Mouse (Mus musculus) right cerebral cortex, adult 2 months (tissue): Measurements from ENCODE around the gene Col4a6.

Experiments
- DNase-seq, 2 experiments: peaks; one replicate each; pipeline ENCODE4 v3.0.0; 2021 to 2022; ENCODE audit warnings: low spot score in 2 of 2

Col4a6 gene

DNA sequence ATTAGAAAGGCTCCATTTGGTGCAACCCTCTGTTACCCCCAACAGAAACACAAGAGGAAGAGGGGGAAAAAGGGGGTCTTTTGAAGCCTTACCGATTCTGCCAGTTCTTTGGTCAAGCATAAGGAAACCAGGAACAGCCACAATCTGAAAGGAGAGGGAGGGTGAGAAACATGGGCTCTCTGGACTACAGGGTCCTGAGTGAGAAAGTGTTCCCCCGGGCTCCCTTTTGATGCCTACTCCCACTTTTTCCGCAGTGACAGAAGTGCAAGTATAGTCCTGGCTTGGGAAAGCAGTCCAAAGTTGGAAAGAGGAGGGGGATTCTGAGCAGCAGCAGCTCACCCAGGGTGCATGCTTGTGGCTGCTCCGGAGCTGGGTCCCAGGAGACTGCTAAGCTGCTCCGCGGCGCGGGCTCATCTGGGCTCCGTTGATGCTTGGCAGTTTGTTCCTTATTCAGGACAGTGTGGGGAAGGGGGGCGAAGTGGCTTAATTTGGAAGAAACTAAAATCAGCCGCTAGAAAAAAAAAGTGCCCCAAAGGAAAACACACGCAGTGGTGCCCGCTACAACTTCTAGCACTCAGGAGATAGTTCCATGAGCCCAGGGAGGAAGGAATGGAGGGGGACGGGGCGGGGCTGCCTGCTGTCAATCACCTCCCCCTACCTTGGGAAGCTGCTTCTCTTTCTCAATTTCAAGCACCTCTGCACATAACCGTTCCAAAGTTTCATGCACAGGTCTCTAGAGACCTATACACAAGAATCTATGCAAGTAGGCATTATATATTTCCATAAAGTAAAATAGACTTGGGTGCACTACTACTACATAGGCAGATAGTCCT, at the start of gene Col4a6:
Gene Col4a6, minus strand, starts transcription at position 607 of the 833 bp plus-strand sequence.
- no peak for DNase-seq

GRCm38 (mm10) chrX:141503125-141503524, 29.2 kb upstream of the Col4a6 start:
- no peak for DNase-seq

DNA sequence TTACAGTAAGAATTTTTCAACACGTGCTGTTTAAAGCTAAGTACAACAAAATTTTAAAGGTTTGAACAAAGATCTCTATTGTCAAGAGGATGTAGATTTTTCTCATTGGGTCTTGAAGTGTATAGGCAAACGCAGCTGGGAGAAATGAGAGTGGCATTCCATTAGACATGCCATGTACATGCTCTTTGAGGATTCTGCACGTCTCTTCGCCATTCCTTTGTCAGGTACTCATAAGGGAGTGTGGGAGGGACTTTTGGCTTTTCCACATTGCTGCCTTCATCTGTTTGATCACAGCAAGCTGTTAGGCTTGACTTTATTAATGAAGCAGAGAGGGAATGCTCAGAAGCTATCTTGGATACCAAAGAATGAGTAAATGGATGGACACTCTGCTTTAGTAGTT, 20.7 kb upstream of the Col4a6 start:
- no peak for DNase-seq

- DNase-seq = peak; percentile 0 to 2
Measured at GRCm38 (mm10) chrX:141475566-141476327, 1.9 kb upstream of the Col4a6 start.

DNA sequence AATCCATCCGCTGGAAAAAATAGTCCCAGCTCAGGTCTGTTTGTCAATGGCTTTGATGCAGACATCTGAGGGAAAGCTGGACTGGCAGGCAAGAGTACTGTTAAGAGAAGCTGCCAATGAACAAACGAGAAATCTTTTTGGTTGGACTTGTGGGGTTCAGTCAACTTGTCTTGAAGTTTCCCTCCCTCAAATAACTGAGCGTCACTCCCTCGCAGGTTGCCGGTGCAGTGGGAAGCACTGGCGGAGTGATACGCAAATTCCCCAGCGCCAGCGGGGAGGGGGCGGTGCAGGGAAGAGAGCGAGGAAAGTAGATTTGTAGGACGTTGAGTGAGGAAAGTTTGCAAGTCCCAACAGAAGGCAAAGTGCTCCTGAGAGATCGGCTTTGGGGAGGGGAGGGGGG, 1.2 kb upstream of the Col4a6 start, which contains the start of gene Col4a5:
Gene Col4a5, plus strand, starts transcription at position 276 of the 400 bp plus-strand sequence.
- peak; percentile 6 to 14 for DNase-seq

DNA sequence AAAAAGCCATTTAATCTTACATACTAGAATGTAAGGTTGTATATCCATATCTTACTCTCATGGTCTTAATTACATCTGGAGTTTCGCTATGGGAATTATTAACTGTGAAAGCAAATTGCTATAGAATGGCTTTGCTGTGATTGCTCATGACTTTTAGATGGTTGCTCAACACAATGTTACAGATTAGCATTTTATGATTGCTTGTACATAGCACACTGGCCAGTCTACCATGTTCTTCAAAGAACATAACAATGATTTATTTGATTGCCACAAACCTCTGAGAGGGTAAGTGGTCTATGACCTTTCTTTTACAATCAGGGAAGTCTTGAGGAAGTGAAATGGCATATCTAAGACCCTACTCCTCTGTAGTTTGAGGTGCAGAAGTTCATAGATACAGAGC, 25.9 kb downstream of the Col4a6 start:
- DNase-seq = no peak

GRCm38 (mm10) chrX:141439423-141439822, 34.5 kb downstream of the Col4a6 start:
- no peak for DNase-seq

DNA sequence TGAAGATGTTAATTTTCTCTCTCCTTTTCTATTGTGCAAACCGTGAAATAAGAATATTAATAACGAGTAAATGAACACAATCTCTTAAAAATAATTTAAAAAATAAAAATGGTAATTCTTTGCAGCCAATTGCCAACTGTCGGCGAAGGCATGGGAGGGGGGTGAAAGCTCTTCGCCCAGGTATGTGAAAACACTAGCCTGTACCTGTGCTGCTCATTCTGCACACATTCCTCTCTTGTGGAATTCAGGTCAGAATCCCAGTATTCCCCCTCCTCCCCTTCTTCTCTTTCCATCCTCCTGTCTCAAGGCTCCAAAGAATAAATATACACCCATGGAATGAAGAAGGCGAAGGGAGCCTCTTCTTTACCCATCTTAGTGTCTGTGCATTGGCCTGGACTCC, 37.1 kb downstream of the Col4a6 start:
- no peak for DNase-seq

DNA sequence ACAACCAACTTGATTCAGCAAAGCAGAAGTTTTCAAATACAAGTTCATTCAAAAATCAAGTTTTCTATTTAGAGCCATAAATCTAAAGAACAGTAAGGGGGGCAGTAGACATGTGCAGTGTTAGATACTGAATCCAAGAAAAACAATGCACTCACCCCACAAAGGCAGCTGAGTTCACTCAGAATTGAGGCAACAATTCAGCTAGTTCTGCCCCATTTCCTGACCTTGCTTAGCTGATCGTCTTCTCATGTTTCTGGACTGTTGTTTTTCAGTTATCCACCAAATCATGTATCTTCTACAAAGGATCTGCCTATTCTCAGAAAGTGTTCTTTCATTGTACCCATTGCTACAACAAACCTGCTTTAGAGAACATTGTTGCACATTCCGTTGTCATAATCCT, 58.6 kb downstream of the Col4a6 start:
- no peak for DNase-seq

DNA sequence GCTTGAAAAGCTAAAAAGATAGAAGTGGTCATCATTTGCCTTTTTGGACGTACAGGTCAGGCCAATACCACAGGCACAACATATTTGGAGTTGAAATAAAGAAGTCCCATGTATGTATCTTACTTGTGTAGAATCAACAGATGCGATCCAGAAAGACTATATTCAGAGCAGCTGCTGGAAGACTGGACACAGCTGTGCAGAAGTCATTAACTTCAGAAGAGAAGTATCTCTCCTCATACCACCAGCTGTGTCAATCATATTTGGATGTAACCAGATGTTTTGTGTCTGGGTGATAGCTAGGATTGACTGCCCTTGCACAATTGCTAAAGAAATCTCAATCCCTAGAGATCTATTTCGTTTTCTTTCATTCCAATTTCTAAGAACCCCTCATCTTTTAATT, 77.6 kb downstream of the Col4a6 start:
- no peak for DNase-seq

DNA sequence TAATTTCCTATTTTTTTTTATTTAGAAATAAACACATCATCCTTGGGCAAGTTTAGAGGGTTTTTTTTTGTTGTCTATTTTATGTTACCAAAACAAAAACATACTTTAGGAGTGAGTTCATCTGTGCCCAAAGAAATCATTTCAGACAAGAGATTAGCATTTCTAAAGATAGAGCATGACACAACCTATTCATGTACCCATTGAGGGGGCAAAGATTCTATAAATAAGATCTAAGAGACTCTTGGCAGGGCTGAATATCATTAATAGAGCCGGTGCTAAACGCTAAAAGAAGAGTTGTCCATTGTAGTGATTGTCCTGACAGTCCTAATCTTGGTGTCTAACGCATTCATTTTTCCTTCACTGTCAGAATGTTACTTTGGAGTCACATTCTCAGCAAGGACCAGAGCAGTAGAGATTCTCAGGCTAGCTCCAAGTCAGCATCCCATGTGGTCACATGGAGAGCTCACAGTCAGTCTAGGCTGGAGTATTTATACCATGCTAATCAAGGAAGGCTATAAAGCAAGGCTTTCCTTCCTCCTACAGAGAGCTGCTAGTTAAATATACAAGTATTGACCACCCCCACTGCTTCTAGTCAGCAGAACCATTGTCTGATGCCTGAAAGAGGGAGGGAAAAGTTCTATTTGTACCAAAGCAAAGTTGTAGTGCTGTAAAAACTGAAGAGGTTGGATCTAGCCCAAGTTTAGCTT, 88.3 kb downstream of the Col4a6 start:
- DNase-seq = no peak

GRCm38 (mm10) chrX:141384632-141385031, 89.2 kb downstream of the Col4a6 start:
- no peak for DNase-seq

GRCm38 (mm10) chrX:141370276-141370675, 103.6 kb downstream of the Col4a6 start:
- peak in 1 of 2 experiments; percentile 1 for DNase-seq

DNA sequence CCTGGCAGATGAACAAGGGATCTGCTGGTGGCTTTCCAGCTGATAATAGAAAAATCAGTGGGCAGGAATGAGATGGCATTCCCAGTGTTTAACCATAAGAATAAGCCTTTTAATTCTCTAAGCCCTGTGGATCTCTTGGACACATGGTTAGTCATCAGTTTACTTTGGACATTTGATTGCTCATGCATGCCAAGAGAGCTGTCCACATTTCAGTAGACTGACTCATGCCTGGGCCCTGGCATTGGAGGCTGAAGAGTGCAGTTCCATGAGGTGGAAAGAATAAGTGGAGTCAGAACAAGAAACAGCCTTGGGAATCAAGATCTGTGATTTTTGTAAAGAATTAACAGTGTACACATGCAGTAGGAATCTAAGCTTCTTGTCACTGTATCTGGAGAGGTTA, 110.5 kb downstream of the Col4a6 start:
- DNase-seq = no peak

DNA sequence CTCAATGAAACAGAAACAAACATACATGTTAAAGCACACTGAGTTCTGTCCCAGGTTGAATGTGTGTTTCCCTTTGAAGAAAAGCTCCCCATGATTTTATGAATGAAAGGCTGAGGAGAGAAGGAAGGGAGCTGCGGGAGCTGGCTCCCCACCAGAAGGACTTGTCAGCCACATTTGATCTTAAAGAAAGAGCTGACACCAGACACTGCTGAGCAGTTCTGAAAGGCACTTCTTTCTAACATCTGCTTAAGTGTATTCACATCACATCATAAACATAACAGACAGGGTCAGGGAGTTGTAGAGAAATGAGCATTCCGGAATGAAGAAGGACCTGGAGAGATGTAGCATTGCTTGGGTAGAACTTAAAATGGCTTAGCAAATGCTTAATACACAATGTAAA, 132.5 kb downstream of the Col4a6 start:
- DNase-seq = no peak

DNA sequence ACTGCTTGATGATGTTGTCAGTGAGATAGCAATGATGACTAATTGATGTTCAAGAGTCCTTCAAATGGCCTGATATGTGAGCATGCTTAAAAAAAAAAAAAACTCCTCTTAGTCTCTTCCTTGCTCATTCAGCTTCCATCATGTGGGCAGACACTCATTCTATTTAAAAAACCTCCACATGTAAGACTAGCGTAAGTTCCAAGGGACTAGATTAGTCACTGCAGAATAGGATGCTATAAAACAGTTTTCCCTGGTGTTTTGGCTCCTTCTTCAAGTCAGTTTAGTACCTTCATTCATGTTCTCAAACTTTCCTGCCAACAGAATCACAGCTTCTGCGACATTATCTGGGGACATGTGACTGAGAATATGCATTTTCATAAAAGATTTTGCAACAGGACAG, 145.8 kb downstream of the Col4a6 start:
- DNase-seq = no peak

DNA sequence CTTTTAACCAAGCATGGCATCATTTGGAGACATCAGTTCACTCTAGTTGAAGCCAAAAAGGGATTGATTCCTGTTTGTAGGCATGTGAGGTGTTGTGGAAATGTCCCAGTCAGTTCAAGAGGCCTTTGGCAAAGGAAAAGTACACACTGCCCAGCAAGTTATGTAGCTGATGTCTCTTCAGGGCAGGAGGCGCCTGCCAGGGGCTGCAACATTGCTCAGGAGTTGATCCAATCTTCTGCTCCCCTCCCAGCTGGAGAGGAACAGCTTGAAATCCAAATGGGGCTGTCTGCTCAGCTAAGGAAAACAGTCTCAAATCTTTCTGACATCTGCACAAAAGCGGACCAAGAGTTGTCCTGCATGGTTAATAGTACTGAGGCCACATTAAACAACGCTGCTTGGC, 149.7 kb downstream of the Col4a6 start:
- no peak for DNase-seq

GRCm38 (mm10) chrX:141316217-141316616, 157.7 kb downstream of the Col4a6 start:
- DNase-seq = no peak

- DNase-seq = no peak
Measured at GRCm38 (mm10) chrX:141315795-141316194, 158.1 kb downstream of the Col4a6 start.

DNA sequence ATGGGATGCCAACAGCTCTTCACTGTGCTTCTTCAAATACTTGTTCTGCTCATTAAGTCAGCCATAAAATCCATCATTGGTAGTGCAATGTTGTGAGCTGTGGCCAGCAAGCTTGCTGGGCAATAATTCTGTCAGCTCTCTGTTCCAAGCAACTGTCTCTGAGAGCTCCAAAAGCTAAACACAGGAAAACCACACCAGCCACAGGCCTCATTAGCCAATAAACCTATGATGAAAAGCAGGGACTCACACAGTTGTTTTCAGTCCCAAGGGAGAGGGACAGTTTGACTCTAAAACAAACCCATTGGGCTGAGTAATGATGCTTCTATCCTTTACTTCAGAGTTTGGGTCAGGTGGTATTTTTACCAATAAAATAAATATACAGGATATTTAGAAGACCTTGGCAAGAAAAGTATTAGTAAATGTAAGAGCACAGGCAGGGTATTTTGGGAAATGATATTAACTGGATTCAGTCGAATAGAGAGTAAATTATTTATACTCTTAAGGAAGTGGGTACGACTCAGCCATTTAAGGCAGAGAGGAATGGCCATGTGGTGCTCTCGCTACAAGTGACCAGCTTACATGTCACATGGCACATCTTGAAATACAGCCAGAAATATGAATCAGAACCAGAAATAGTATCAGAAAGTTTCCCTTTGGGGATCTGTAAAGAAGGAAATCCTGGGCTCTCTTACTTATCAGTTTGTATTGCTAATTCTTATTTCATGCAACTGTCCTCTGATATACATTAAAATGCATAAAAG, 181.0 kb downstream of the Col4a6 start:
- DNase-seq = no peak

DNA sequence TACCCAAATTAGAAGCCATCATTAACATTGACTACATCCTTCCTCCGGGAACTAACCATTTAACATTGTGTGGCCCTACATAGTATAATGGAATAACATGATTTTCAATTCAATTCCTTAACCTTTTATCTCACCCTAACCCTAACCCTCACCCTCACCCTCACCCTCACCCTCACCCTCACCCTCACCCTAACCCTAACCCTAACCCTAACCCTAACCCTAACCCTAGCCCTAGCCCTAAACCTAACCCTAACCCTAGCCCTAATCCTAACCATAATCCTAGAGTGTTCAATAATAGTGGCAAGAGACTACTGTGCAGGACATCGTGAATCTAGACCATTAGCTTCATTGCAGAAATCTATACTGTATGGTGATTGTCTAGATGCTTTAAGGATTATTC, 197.5 kb downstream of the Col4a6 start:
- no peak for DNase-seq

DNA sequence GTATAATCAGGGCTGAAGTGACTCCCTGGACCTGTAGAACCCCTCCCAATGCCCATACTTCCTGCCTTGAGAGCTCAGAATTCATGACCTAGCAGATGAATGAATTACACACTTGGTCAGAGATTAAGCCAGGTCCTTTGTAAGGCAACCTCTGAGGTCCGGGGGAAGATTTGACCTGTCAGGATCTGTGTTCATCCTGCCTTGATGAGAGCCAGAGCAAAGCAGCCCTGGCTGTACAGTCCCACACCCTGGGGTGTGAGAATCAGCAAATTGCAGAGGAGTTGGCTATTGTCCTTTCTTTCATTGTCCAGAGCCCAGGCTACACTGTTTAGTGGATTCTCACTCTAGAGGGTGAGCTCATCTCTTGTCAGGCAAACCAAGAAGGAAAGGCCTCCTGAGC, 207.9 kb downstream of the Col4a6 start:
- DNase-seq = no peak
